Mouse (Mus musculus): ENCODE data around the gene Lingo3. TPM values are rescaled to one million over a fixed set of nuclear protein-coding genes. Genes with fewer than 3 reads are reported as not detected.

Gene Lingo3
- polyA plus RNA-seq, 1 experiment from 2014 or later, result 2.7 TPM

DNA sequence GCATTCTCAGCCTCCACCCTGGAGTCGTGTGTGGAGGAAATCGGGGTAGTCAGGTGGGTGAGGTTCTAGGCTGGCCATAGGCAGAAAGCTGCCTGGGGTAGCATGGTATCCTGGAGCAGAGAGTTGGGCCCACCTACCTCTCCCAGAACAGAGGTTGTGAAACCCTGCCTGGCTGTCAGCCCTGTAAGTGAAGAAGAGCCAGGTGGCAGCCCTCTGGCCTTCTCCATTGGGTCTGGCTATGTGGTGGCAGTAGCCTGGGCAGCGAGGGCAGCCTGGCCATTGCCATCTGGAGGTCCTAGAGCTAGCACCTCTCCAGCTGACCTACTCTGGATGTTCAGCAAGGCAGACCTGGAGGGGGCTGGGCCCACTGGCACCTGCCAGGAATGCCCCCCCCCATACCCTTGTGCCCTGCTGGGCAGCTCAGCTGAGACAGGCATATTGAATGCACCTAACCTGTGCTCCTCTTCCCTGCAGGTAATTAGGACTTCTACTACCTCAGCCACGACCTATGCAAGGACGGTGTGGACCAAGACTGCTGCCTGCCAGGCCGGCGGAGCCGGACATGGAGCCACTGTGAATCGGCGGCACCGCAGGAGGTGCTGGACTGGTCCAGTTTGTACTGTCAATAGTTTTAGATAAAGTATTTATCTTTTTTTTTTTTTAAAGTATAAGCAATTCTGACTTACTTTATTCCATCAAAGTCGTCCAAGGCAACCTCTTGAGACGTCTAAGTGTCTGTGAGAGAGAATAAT lies 50.6 kb downstream of the Lingo3 start:
- H3K27ac ChIP-seq (ENCODE audit: low read depth, low read length), result no peak overlapping the region
- H3K4me1 ChIP-seq (ENCODE audit: control insufficient read depth, insufficient read depth, low read length), result peaks cover 9% of the 10 kb centered on the region; the same call in 1 of the 2 replicates
- no peaks in the 10 kb centered on the region for H3K9me3 ChIP-seq (replicated peaks; ENCODE audit: control insufficient read depth, low read length)
- H3K36me3 ChIP-seq (ENCODE audit: control insufficient read depth, insufficient read depth, low read length), result peaks cover 85% of the 10 kb centered on the region
- no peaks in the 10 kb centered on the region for H3K27me3 ChIP-seq (replicated peaks; ENCODE audit: control insufficient read depth, insufficient read depth, low read length)
- no peak overlapping the region for H3K4me2 ChIP-seq (ENCODE audit: low read length)
- no peak overlapping the region for H3K9ac ChIP-seq (ENCODE audit: low read length)
- DNase-seq (ENCODE audit: low spot score) (no peak), ATAC-seq (no peak)
- no peak overlapping the region for H3K4me3 ChIP-seq (ENCODE audit: low read depth, low read length)
- WGBS, result 88% methylated on average over 13 of the region's 13 CpGs

DNA sequence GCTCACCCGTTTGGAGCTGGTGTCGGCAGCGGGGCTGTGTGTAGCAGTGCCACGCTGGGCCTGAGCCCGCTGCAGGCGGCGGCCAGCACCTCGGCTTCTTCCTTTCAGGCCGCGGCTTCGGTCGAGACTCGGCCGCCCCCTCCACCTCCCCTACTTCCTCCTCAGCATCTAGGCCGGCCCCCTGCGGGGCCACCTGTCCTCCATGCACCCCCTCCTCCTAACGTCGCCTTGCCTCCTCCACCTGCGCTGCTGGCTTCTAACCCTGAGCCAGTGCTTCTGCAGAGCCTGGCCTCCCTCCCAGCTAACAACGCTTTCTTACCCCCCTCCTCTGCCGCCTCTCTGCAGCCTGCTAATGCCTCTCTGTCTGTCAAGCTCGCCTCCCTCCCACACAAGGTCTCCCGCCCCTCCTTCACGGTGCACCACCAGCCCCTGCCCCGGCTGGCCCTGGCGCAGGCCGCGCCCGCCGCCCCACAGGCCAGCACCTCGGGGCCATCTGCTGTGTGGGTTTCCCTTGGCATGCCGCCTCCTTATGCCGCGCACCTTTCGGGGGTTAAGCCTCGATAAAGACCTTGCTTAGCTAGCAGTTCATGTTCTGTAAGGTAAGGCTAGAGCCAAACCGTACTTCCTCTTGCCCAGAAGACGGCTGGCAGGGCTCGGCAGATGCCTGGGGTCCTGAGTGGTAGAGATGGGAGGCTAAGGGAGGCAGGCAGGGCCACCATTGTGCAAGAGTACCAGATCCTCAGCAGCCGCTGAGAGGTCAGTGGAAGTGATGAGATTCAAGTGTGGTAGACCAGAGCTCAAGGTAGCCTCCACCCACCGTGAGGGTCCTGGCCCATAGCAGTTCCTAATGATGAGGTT lies 51.4 kb downstream of the Lingo3 start:
- Histone ChIP-seq H3K36me3 (ENCODE audit: control insufficient read depth, insufficient read depth, low read length) (peaks cover 93% of the 10 kb centered on the region), H3K27ac (ENCODE audit: low read depth, low read length) (no peak overlapping the region), H3K4me1 (ENCODE audit: control insufficient read depth, insufficient read depth, low read length) (peaks cover 9% of the 10 kb centered on the region; the same call in 1 of the 2 replicates), H3K4me2 (ENCODE audit: low read length) (no peak overlapping the region), H3K9ac (ENCODE audit: low read length) (no peak overlapping the region), H3K27me3 (replicated peaks; ENCODE audit: control insufficient read depth, insufficient read depth, low read length) (no peaks in the 10 kb centered on the region), H3K4me3 (ENCODE audit: low read depth, low read length) (no peak overlapping the region), H3K9me3 (replicated peaks; ENCODE audit: control insufficient read depth, low read length) (no peaks in the 10 kb centered on the region)
- DNase-seq (ENCODE audit: low spot score) (no peak), ATAC-seq (no peak)
- 69% methylated on average over 41 of the region's 41 CpGs for WGBS

DNA sequence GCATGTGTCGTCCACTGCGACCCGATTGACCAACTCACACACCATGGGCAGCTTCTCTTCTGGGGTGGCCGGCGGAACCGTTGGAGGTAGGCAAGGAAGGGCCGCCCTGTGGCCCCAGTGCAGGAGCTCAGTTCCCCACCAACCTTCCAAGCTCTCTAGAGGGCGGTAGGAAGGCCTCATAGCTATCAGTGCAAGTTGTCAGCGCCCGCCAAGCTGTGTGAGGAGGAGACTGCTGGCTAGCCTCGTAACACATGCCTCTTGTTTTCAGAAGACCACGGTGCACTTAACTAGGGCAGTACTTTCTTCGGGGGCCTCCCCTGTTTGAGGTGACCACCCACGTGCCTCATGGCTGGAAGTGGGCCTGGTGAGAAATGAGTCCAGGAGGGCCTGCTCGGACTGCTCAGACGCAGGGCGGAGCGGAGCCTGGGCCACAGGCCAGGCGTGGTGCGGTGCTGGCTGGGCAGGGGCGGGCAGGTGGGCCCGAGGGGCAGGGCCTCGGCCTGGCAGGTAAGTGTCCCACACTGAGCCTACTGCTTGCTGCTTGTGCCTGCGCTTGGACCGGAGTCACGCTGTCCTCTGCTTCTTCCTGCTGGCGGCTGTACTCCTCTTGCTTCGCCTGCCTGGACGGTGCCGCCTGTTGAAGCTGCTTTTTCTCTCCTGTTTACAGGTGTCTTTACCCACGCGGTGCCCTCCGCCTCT lies 52.2 kb downstream of the Lingo3 start:
- peaks cover 2% of the 10 kb centered on the region; the same call in 1 of the 2 replicates for H3K4me1 ChIP-seq (ENCODE audit: control insufficient read depth, insufficient read depth, low read length)
- H3K4me2 ChIP-seq (ENCODE audit: low read length), result no peak overlapping the region
- 88% methylated on average over 33 of the region's 33 CpGs for WGBS
- H3K27me3 ChIP-seq (replicated peaks; ENCODE audit: control insufficient read depth, insufficient read depth, low read length), result no peaks in the 10 kb centered on the region
- H3K9me3 ChIP-seq (replicated peaks; ENCODE audit: control insufficient read depth, low read length), result no peaks in the 10 kb centered on the region
- ATAC-seq (no peak), DNase-seq (ENCODE audit: low spot score) (no peak)
- peaks cover 99% of the 10 kb centered on the region for H3K36me3 ChIP-seq (ENCODE audit: control insufficient read depth, insufficient read depth, low read length)
- no peak overlapping the region for H3K9ac ChIP-seq (ENCODE audit: low read length)
- no peak overlapping the region for H3K4me3 ChIP-seq (ENCODE audit: low read depth, low read length)
- no peak overlapping the region for H3K27ac ChIP-seq (ENCODE audit: low read depth, low read length)

DNA sequence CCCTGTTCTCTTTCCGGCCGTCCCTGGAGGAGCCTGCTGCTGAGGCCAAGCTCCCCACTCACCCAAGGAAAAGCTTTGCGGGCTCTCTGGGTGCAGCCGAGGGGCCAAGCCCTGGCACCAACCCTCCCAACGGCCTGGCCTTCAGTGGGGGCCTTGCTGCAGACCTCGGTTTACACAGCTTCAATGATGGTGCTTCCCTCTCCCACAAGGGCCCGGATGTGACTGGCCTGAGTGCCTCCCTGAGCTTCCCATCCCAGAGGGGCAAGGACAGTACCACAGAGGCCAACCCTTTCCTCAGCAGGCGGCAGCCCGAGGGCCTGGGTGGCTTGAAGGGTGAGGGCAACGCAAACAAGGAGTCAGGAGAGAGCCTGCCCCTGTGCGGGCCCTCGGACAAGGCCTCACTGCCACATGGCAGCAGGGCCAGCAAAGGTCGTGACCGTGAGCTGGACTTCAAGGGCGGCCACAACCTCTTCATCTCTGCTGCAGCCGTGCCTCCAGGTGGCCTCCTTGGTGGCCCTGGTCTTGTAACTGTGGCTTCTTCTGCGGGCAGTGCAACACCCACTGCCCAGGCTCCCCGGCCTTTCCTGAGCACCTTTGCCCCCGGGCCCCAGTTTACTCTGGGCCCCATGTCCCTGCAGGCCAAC lies 53.0 kb downstream of the Lingo3 start:
- DNase-seq (ENCODE audit: low spot score), result no peak
- H3K4me2 ChIP-seq (ENCODE audit: low read length), result no peak overlapping the region
- H3K4me3 ChIP-seq (ENCODE audit: low read depth, low read length), result no peak overlapping the region
- no peak for ATAC-seq
- H3K36me3 ChIP-seq (ENCODE audit: control insufficient read depth, insufficient read depth, low read length), result peaks cover 99% of the 10 kb centered on the region
- WGBS, result 93% methylated on average over 19 of the region's 19 CpGs
- H3K27me3 ChIP-seq (replicated peaks; ENCODE audit: control insufficient read depth, insufficient read depth, low read length), result no peaks in the 10 kb centered on the region
- H3K27ac ChIP-seq (ENCODE audit: low read depth, low read length), result no peak overlapping the region
- H3K9me3 ChIP-seq (replicated peaks; ENCODE audit: control insufficient read depth, low read length), result no peaks in the 10 kb centered on the region
- H3K4me1 ChIP-seq (ENCODE audit: control insufficient read depth, insufficient read depth, low read length), result no peaks in the 10 kb centered on the region
- no peak overlapping the region for H3K9ac ChIP-seq (ENCODE audit: low read length)

DNA sequence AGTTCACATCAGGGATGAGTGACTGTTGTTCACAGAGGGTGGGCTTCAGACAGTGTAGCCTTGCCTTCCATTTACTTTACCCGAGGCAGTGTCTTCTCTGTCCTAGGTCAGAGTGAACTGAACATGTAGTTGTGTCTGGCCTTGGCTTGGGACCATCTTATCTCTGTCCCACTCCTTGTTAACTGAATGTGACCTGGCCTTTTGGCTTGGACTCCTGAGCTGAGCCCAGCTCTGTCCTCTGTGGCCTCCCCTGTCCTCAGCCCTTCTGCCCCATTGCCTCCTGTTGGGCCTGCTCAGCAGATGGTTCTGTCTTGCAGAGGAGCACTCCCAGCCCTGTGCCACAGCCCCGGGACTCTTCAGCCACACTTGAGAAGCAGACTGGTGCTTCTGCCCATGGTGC lies 56.3 kb downstream of the Lingo3 start:
- no peak for DNase-seq (ENCODE audit: low spot score)
- Histone ChIP-seq H3K27ac (ENCODE audit: low read depth, low read length) (no peak overlapping the region), H3K9me3 (replicated peaks; ENCODE audit: control insufficient read depth, low read length) (no peaks in the 10 kb centered on the region), H3K4me2 (ENCODE audit: low read length) (no peak overlapping the region), H3K36me3 (ENCODE audit: control insufficient read depth, insufficient read depth, low read length) (peaks cover 99% of the 10 kb centered on the region), H3K9ac (ENCODE audit: low read length) (no peak overlapping the region), H3K27me3 (replicated peaks; ENCODE audit: control insufficient read depth, insufficient read depth, low read length) (no peaks in the 10 kb centered on the region), H3K4me3 (ENCODE audit: low read depth, low read length) (no peak overlapping the region), H3K4me1 (ENCODE audit: control insufficient read depth, insufficient read depth, low read length) (no peaks in the 10 kb centered on the region)
- 94% methylated on average over 2 of the region's 2 CpGs for WGBS
- ATAC-seq, result no peak

DNA sequence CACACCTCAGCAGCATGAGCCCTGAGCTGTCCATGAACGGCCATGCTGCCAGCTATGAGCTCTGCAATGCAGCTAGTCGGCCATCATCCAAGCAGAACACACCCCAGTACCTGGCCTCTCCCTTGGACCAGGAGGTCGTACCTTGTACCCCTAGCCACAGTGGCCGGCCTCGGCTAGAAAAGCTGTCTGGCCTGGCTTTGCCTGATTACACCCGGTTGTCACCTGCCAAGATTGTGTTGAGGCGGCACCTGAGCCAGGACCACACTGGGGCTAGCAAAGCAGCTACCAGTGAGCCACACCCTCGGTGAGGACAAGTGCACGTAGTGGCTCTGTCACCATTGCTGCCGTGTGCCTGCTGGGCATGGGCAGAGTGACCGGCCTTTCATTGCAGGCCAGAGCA lies 57.9 kb downstream of the Lingo3 start:
- H3K36me3 ChIP-seq (ENCODE audit: control insufficient read depth, insufficient read depth, low read length), result peaks cover 99% of the 10 kb centered on the region
- H3K27me3 ChIP-seq (replicated peaks; ENCODE audit: control insufficient read depth, insufficient read depth, low read length), result no peaks in the 10 kb centered on the region
- no peak overlapping the region for H3K4me2 ChIP-seq (ENCODE audit: low read length)
- no peak for ATAC-seq
- H3K27ac ChIP-seq (ENCODE audit: low read depth, low read length), result no peak overlapping the region
- H3K9me3 ChIP-seq (replicated peaks; ENCODE audit: control insufficient read depth, low read length), result no peaks in the 10 kb centered on the region
- no peaks in the 10 kb centered on the region for H3K4me1 ChIP-seq (ENCODE audit: control insufficient read depth, insufficient read depth, low read length)
- no peak overlapping the region for H3K4me3 ChIP-seq (ENCODE audit: low read depth, low read length)
- no peak overlapping the region for H3K9ac ChIP-seq (ENCODE audit: low read length)
- no peak for DNase-seq (ENCODE audit: low spot score)
- 93% methylated on average over 11 of the region's 11 CpGs for WGBS

DNA sequence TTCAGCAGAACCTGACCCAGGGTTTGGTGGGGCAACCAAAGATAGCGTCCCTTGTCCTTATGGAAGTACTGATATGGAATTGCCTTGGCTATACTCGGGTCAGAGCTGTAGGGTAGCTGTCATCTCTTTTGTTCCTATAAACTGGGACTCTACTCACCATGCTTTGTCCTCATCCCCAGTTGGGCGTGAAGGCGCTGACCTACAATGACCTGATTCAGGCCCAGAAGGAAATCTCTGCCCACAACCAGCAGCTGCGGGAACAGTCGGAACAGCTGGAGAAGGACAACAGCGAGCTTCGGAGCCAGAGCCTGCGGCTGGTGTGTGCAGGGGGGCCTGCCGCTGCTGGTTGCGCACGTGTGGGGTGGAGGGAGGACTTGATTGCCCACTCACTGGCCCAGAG lies 59.0 kb downstream of the Lingo3 start:
- no peak for ATAC-seq
- Histone ChIP-seq H3K4me1 (ENCODE audit: control insufficient read depth, insufficient read depth, low read length) (no peaks in the 10 kb centered on the region), H3K9ac (ENCODE audit: low read length) (no peak overlapping the region), H3K9me3 (replicated peaks; ENCODE audit: control insufficient read depth, low read length) (no peaks in the 10 kb centered on the region), H3K4me2 (ENCODE audit: low read length) (no peak overlapping the region), H3K4me3 (ENCODE audit: low read depth, low read length) (no peak overlapping the region), H3K27ac (ENCODE audit: low read depth, low read length) (no peak overlapping the region), H3K36me3 (ENCODE audit: control insufficient read depth, insufficient read depth, low read length) (peaks cover 98% of the 10 kb centered on the region), H3K27me3 (replicated peaks; ENCODE audit: control insufficient read depth, insufficient read depth, low read length) (no peaks in the 10 kb centered on the region)
- DNase-seq (ENCODE audit: low spot score), result no peak
- 84% methylated on average over 12 of the region's 12 CpGs for WGBS

DNA sequence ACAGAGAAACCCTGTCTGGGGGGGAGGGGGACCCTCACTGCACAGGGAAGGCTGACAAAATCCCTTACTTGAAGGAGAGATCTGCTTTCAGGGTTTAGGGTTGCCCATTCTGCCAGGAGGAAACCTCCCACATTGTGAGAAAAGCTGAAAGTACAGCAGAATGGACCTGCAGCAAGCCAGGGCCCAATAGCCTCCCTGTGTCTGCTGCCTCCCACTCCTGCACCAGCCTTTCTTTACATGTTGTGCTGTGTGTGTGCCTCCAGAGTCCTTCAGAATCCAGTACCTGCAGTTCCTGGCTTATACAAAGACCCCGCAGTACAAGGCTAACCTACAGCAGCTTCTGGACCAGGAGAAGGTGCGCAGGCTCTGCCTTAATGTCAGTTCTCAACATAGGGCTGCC lies 59.5 kb downstream of the Lingo3 start:
- H3K9ac ChIP-seq (ENCODE audit: low read length), result no peak overlapping the region
- DNase-seq (ENCODE audit: low spot score), result no peak
- no peak overlapping the region for H3K4me3 ChIP-seq (ENCODE audit: low read depth, low read length)
- no peaks in the 10 kb centered on the region for H3K27me3 ChIP-seq (replicated peaks; ENCODE audit: control insufficient read depth, insufficient read depth, low read length)
- peaks cover 99% of the 10 kb centered on the region for H3K36me3 ChIP-seq (ENCODE audit: control insufficient read depth, insufficient read depth, low read length)
- no peaks in the 10 kb centered on the region for H3K4me1 ChIP-seq (ENCODE audit: control insufficient read depth, insufficient read depth, low read length)
- H3K9me3 ChIP-seq (replicated peaks; ENCODE audit: control insufficient read depth, low read length), result no peaks in the 10 kb centered on the region
- no peak overlapping the region for H3K27ac ChIP-seq (ENCODE audit: low read depth, low read length)
- no peak for ATAC-seq
- no peak overlapping the region for H3K4me2 ChIP-seq (ENCODE audit: low read length)
- WGBS, result 95% methylated on average over 2 of the region's 2 CpGs
